Mouse (Mus musculus) forebrain, embryonic 15.5 days (tissue): ENCODE data around the gene Olfr631. TPM values are rescaled to one million over a fixed set of nuclear protein-coding genes. Genes with fewer than 3 reads are reported as not detected.
"Not testable (repeated sequence)": the region's sequence is repeated elsewhere in the genome, so short reads cannot be mapped to it uniquely, and the experiment has no call there.

Source experiments
- ATAC-seq: fragments of 200-750 bp; cut with Nextera tagmentation; replicated peaks from 2 replicates; pipeline ENCODE4 v1.8.0; 2017; ENCODE audit warnings: mild to moderate bottlenecking, moderate TSS enrichment, moderate library complexity
- H3K27ac ChIP-seq: fragments of 300-500 bp; sonication (generic); replicated peaks from 2 replicates; pipeline ENCODE4 v1.5.1; 2015; ENCODE audit warnings: mild to moderate bottlenecking, inconsistent platforms
- H3K27me3 ChIP-seq: fragments of 300-500 bp; sonication (generic); 2 replicates; pipeline ENCODE4 v1.6.1; 2015; ENCODE audit warnings: inconsistent platforms
- H3K36me3 ChIP-seq: fragments of 300-500 bp; sonication (generic); 2 replicates; pipeline ENCODE4 v1.6.1; 2015; ENCODE audit warnings: mild to moderate bottlenecking, inconsistent platforms
- H3K4me1 ChIP-seq: fragments of 300-500 bp; sonication (generic); 2 replicates; pipeline ENCODE4 v1.6.1; 2015; ENCODE audit warnings: inconsistent platforms
- H3K4me2 ChIP-seq: fragments of 300-500 bp; sonication (generic); replicated peaks from 2 replicates; pipeline ENCODE4 v1.6.1; 2015; ENCODE audit warnings: mild to moderate bottlenecking, inconsistent platforms
- H3K4me3 ChIP-seq: fragments of 300-500 bp; sonication (generic); 2 replicates; pipeline ENCODE4 v1.5.1; 2015; ENCODE audit warnings: mild to moderate bottlenecking, inconsistent platforms
- H3K9ac ChIP-seq: fragments of 300-500 bp; sonication (generic); replicated peaks from 2 replicates; pipeline ENCODE4 v1.6.1; 2015; ENCODE audit warnings: mild to moderate bottlenecking, inconsistent platforms
- H3K9me3 ChIP-seq: fragments of 300-500 bp; sonication (generic); 2 replicates; pipeline ENCODE4 v1.6.1; 2016; ENCODE audit warnings: inconsistent platforms
- WGBS: fragments of 180-500 bp; shearing (Covaris S2); methylation state at CpG from one replicate; pipeline ENCODE4 v1.1.7; 2015; ENCODE audit warnings: mixed read lengths; 5-methylcytosine and 5-hydroxymethylcytosine counted together
- polyA plus RNA-seq: library from polyadenylated mRNA; unstranded; fragments of >200 nt; fragmentation: Nextera tagmentation; extraction: Ambion mirVana; gene quantifications from 2 replicates; pipeline ENCODE4 v1.2.1, GENCODE M21; 2015

Olfr631 gene
- polyA plus RNA-seq = not detected in 2 replicates

GRCm38 (mm10) chr7:103928525-103928924 is at the start of gene Olfr631:
Olfr631 (plus strand) TSS chr7:103928825.
- no peak within 1 kb of the TSS for H3K9ac ChIP-seq
- H3K27me3 ChIP-seq = no peaks in the 10 kb centered on the region
- H3K27ac ChIP-seq = no peak within 1 kb of the TSS
- no peaks in the 10 kb centered on the region for H3K9me3 ChIP-seq
- H3K4me3 ChIP-seq = no peak within 1 kb of the TSS
- no peak for ATAC-seq
- H3K4me2 ChIP-seq = no peak within 1 kb of the TSS
- no peaks in the 10 kb centered on the region for H3K4me1 ChIP-seq
- no peaks in the 10 kb centered on the region for H3K36me3 ChIP-seq

GRCm38 (mm10) chr7:103886152-103886551 is 42.5 kb upstream of the Olfr631 start, which contains the start of gene Olfr66:
Olfr66 (minus strand) TSS chr7:103886252.
- no peaks in the 10 kb centered on the region for H3K27me3 ChIP-seq
- ATAC-seq = no peak

GRCm38 (mm10) chr7:103894385-103894784 is 34.2 kb upstream of the Olfr631 start, which contains the start of gene Olfr64:
Olfr64 (minus strand) TSS chr7:103894485.
- WGBS = 86% methylated on average over 1 of the region's 1 CpGs
- Histone ChIP-seq H3K36me3 (no peaks in the 10 kb centered on the region), H3K9ac (no peak within 1 kb of the TSS), H3K9me3 (no peaks in the 10 kb centered on the region), H3K4me3 (no peak within 1 kb of the TSS), H3K27me3 (no peaks in the 10 kb centered on the region), H3K27ac (no peak within 1 kb of the TSS), H3K4me2 (no peak within 1 kb of the TSS), H3K4me1 (no peaks in the 10 kb centered on the region)
- ATAC-seq = no peak

More at GRCm38 (mm10) chr7:103886152-103886551, 42.5 kb upstream of the Olfr631 start, which contains the start of gene Olfr66:
- H3K9ac ChIP-seq = no peak within 1 kb of the TSS
- no peak within 1 kb of the TSS for H3K27ac ChIP-seq
- no peaks in the 10 kb centered on the region for H3K4me1 ChIP-seq
- H3K36me3 ChIP-seq = no peaks in the 10 kb centered on the region
- H3K9me3 ChIP-seq = no peaks in the 10 kb centered on the region
- H3K4me2 ChIP-seq = no peak within 1 kb of the TSS
- no peak within 1 kb of the TSS for H3K4me3 ChIP-seq

GRCm38 (mm10) chr7:103903187-103903586 is 25.4 kb upstream of the Olfr631 start, which contains the start of gene Olfr65:
Olfr65 (plus strand) TSS chr7:103903487.
- ATAC-seq = no peak
- no peak within 1 kb of the TSS for H3K27ac ChIP-seq
- no peaks in the 10 kb centered on the region for H3K9me3 ChIP-seq
- H3K4me1 ChIP-seq = no peaks in the 10 kb centered on the region
- H3K4me2 ChIP-seq = no peak within 1 kb of the TSS
- 90% methylated on average over 2 of the region's 2 CpGs for WGBS
- no peak within 1 kb of the TSS for H3K9ac ChIP-seq
- H3K36me3 ChIP-seq = no peaks in the 10 kb centered on the region
- no peaks in the 10 kb centered on the region for H3K27me3 ChIP-seq
- no peak within 1 kb of the TSS for H3K4me3 ChIP-seq

GRCm38 (mm10) chr7:103910047-103910446 is 18.6 kb upstream of the Olfr631 start:
- 65% methylated on average over 3 of the region's 3 CpGs for WGBS
- Histone ChIP-seq H3K9me3 (no peaks in the 10 kb centered on the region), H3K4me2 (no peak overlapping the region), H3K27ac (no peak overlapping the region), H3K4me1 (no peaks in the 10 kb centered on the region), H3K36me3 (no peaks in the 10 kb centered on the region), H3K4me3 (no peak overlapping the region), H3K9ac (no peak overlapping the region), H3K27me3 (no peaks in the 10 kb centered on the region)
- ATAC-seq = no peak

DNA sequence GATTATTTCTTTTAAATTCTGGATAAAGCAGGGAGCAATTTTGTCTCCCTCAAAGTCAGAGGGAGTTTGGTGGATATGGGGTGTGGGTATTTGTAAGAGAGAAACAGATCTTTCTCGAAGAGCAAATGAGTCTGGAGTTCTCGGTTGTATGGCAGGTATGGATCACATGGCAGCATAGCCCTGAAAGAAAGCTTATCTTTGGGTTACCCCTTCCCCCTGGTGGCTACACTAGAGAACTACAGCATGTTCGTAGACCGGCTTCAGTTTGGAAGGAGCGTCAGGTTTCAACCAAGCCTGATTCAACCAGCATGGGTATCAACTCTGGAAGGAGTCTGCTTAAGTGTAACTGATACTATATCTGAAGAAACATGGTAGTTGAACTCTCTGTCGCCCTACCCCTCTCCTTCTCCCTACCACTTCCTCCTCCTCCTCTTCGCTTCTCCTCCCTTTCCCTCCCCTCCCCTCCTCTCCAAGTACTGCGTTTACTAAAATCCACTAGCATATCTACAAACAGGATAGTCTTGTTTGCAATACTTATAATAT is 15.6 kb upstream of the Olfr631 start:
- no peak overlapping the region for H3K9ac ChIP-seq
- no peak overlapping the region for H3K4me3 ChIP-seq
- no peak for ATAC-seq
- no peak overlapping the region for H3K27ac ChIP-seq
- H3K4me2 ChIP-seq = no peak overlapping the region
- H3K36me3 ChIP-seq = no peaks in the 10 kb centered on the region
- H3K9me3 ChIP-seq = no peaks in the 10 kb centered on the region
- no peaks in the 10 kb centered on the region for H3K27me3 ChIP-seq
- WGBS = 47% methylated on average over 8 of the region's 8 CpGs
- H3K4me1 ChIP-seq = no peaks in the 10 kb centered on the region

DNA sequence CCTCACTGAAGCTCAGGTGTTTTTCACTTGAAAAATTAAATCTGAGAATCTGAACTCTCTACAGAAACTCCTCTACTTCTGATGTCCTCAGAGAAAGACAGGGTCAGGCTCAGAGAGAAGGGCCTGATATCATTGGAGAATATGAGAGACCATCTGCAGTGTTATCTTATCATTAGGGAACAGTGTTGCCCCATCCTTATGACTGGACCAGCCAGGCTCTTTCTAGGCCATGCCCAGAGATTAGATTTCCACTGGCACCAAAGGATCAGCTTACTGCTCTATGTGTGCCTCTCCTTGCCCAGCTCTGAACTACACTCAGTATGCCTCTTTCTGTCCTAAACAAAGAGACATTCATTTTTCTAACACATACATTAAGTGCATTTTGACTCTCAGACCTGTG is 13.3 kb upstream of the Olfr631 start:
- ATAC-seq = no peak
- no peak overlapping the region for H3K9ac ChIP-seq

GRCm38 (mm10) chr7:103934264-103934663 is 5.6 kb downstream of the Olfr631 start, which contains the start of gene Olfr632:
Olfr632 (plus strand) TSS chr7:103934347.
- H3K27ac ChIP-seq = no peak within 1 kb of the TSS
- WGBS = 77% methylated on average over 2 of the region's 2 CpGs
- no peaks in the 10 kb centered on the region for H3K4me1 ChIP-seq
- no peaks in the 10 kb centered on the region for H3K27me3 ChIP-seq
- ATAC-seq = no peak
- no peak within 1 kb of the TSS for H3K4me2 ChIP-seq
- H3K9me3 ChIP-seq = no peaks in the 10 kb centered on the region
- H3K9ac ChIP-seq = no peak within 1 kb of the TSS
- no peak within 1 kb of the TSS for H3K4me3 ChIP-seq
- H3K36me3 ChIP-seq = no peaks in the 10 kb centered on the region

More for the DNA sequence above, 13.3 kb upstream of the Olfr631 start:
- H3K27me3 ChIP-seq = no peaks in the 10 kb centered on the region
- no peaks in the 10 kb centered on the region for H3K9me3 ChIP-seq
- no peak overlapping the region for H3K4me2 ChIP-seq
- H3K4me3 ChIP-seq = no peak overlapping the region
- H3K36me3 ChIP-seq = no peaks in the 10 kb centered on the region
- no peaks in the 10 kb centered on the region for H3K4me1 ChIP-seq
- no peak overlapping the region for H3K27ac ChIP-seq

DNA sequence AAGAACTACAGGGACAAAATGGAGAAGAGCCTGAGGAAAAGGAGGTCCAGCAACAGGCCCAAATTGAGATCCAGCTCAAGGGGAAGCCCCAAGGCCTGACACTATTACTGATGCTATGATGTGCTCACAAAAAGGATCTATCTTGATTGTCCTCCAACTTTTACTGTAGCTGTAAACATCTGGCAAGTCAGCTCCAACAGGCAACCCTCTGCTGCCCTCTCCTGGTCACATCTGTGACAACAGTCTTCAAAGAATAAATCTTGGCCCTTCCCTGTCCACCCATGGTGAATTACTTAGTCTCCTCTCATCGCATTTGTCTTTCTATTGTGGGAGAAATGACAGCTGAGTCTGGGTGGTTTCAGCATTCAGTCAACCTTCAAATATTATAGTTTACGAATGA is 14.1 kb downstream of the Olfr631 start:
- Histone ChIP-seq H3K4me2 (no peak overlapping the region), H3K27me3 (no peaks in the 10 kb centered on the region), H3K9ac (no peak overlapping the region), H3K27ac (no peak overlapping the region), H3K4me3 (no peak overlapping the region), H3K36me3 (no peaks in the 10 kb centered on the region), H3K9me3 (no peaks in the 10 kb centered on the region), H3K4me1 (no peaks in the 10 kb centered on the region)
- 35% methylated on average over 2 of the region's 2 CpGs for WGBS
- no peak for ATAC-seq

DNA sequence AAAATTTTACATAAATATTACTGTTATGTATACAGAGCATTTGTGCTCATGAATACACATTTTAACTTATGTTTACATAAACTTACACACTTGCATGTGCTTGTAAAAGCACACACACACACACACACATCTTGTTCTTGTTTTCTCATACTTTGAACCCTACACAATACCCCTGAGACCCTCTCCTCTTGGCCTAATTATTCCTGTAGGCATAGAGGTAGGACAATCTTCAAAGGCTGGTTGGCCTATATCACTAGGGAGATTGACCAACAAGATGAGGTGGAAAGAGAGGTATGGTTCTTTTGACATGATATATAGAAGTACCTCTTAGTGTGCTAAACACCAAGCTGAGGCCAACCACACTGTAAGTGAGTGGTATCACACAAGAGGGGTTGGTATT is 15.5 kb downstream of the Olfr631 start, which contains the start of gene Olfr633:
Olfr633 (plus strand) TSS at position 301 of the 400 bp plus-strand sequence.
- H3K4me2 ChIP-seq = no peak within 1 kb of the TSS

DNA sequence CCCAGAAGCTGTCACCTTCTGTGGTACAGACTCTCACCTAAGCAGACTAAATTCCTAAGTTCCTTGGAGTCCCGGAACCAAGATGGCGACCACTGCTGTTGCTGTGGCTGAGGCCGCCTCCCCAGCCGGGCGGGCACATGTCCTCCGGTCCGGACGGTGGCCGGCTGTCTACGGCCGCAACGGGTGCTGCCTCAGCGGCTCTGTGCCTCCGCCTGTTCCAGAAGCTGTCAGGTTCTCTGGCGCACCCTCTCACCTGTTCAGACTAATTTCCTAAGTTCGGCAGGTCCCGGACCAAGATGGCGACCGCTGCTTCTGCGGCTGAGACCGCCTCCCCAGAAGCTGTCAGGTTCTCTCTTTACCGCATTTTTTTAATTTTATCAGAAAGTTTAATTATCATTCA is 38.2 kb downstream of the Olfr631 start:
- H3K27me3 ChIP-seq, H3K27ac ChIP-seq, H3K9ac ChIP-seq, H3K36me3 ChIP-seq, H3K4me2 ChIP-seq, ATAC-seq, H3K9me3 ChIP-seq, H3K4me3 ChIP-seq, H3K4me1 ChIP-seq: not testable (repeated sequence)
- WGBS = 97% methylated on average over 22 of the region's 22 CpGs

More for the DNA sequence above, 15.5 kb downstream of the Olfr631 start, which contains the start of gene Olfr633:
- Histone ChIP-seq H3K36me3 (no peaks in the 10 kb centered on the region), H3K4me1 (no peaks in the 10 kb centered on the region), H3K27ac (no peak within 1 kb of the TSS), H3K9ac (no peak within 1 kb of the TSS), H3K27me3 (no peaks in the 10 kb centered on the region), H3K4me3 (no peak within 1 kb of the TSS), H3K9me3 (no peaks in the 10 kb centered on the region)
- ATAC-seq = no peak

- no peaks in the 10 kb centered on the region for H3K4me1 ChIP-seq
- H3K36me3 ChIP-seq = no peaks in the 10 kb centered on the region
- WGBS = 71% methylated on average over 1 of the region's 1 CpGs
- H3K27ac ChIP-seq = no peak within 1 kb of the TSS
- no peaks in the 10 kb centered on the region for H3K9me3 ChIP-seq
- H3K4me3 ChIP-seq = no peak within 1 kb of the TSS
- H3K4me2 ChIP-seq = no peak within 1 kb of the TSS
- H3K27me3 ChIP-seq = no peaks in the 10 kb centered on the region
- no peak within 1 kb of the TSS for H3K9ac ChIP-seq
- ATAC-seq = no peak
Observed at GRCm38 (mm10) chr7:103970852-103971251, 42.2 kb downstream of the Olfr631 start, which contains the start of gene Olfr635. Olfr635 (plus strand) TSS chr7:103971152.

DNA sequence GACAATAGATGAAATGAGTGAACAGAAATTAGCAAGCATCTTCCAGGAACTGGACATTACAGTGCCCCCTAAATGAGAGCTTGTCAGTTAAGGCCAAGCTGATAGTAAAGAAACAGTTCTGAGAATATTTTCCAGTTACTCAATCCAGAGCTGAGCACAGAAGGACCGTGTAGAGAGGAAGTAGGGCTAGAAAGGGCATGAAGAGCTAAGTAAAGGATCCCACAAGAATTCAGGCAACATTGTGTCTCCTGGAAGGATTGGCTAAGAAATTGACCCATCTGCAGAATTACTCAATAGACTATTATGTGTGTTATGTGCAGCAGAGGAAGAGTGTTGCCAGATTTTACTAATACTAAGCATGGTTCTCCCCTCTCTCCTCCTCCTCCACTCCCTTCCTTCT is 43.2 kb downstream of the Olfr631 start:
- ATAC-seq = no peak
- H3K36me3 ChIP-seq = no peaks in the 10 kb centered on the region
- H3K4me2 ChIP-seq = no peak overlapping the region
- H3K9ac ChIP-seq = no peak overlapping the region
- H3K27me3 ChIP-seq = no peaks in the 10 kb centered on the region
- no peak overlapping the region for H3K27ac ChIP-seq
- H3K4me1 ChIP-seq = no peaks in the 10 kb centered on the region
- no peak overlapping the region for H3K4me3 ChIP-seq
- 59% methylated on average over 1 of the region's 1 CpGs for WGBS
- H3K9me3 ChIP-seq = no peaks in the 10 kb centered on the region
